Mouse (Mus musculus): ENCODE results near the gene Gpbar1. TPM values are rescaled to one million over a fixed set of nuclear protein-coding genes. Genes with fewer than 3 reads are reported as not detected.

Gpbar1 gene
- polyA plus RNA-seq, 1 experiment from 2014 or later = 0.14 TPM

DNA sequence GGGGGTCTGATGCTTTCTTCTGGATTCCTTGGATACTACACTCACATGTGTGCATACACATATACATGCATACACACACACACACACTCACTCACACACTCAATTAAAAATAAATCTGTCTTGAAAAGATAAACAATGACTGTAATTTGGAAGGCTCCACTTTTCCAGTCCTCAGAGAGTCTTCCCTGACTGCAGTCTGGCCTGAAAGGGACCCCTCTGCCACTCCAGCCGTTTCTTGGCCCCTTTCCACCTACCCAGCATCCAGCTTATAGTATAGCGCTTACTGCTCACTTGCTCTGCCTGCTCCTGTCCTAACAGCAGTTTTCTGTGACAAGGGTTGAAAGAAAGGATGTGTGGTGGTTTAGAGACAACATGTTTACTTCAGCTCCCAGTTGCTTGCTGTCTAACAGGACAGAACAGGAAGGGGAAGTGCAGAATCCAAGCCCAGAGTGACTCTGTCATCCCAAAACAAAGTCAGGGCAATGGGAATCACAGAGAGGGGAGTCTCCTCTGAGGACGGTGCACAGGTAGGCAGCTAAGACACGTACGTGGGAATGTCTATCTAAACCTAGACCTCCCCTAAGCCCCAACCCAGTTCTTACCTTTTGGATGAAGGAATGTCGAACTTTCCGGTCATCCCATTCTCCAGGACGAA lies 15.1 kb downstream of the Gpbar1 start:
- Histone ChIP-seq H3K36me3 (replicated peaks) (peaks cover 65% of the 10 kb centered on the region), H3K4me1 (peaks cover 23% of the 10 kb centered on the region), H3K4me3 (no peak overlapping the region), H3K9me3 (no peaks in the 10 kb centered on the region), H3K27ac (no peak overlapping the region), H3K27me3 (ENCODE audit: poor library complexity, severe bottlenecking) (no peaks in the 10 kb centered on the region)
- 91% methylated on average over 8 of the region's 8 CpGs for WGBS
- DNase-seq (ENCODE audit: extremely low spot score, low spot score) = no peak

DNA sequence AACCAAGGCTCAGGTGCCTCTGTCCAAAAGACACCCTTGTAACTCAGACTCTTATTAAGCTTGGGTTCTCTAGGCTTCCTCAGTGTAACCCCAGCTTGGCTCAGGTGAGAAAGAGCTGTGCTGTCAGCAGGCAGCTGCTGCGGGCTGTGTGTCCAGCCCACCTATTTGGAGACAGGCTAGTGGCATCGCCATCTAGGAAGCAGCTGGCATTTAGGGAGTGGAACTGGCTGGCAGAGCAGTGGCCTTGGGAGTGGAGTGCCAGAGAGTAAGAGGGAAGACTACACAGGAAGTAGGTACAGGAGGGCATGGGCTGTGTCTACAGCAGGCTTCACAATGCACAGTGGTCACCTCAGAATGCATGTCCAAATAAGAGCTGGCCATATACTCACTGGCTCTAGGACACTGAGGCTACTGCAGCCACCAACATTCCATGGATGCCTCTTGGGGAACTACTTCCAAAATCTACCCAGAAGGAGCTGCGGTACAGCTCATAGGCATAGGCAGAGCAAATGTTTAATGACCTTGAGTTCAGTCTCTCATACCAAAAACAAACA lies 15.8 kb downstream of the Gpbar1 start:
- H3K36me3 ChIP-seq (replicated peaks) = peaks cover 58% of the 10 kb centered on the region
- WGBS = 92% methylated on average over 3 of the region's 3 CpGs
- H3K9me3 ChIP-seq = no peaks in the 10 kb centered on the region
- no peaks in the 10 kb centered on the region for H3K27me3 ChIP-seq (ENCODE audit: poor library complexity, severe bottlenecking)
- peaks cover 23% of the 10 kb centered on the region for H3K4me1 ChIP-seq
- DNase-seq (ENCODE audit: extremely low spot score, low spot score) = no peak
- H3K27ac ChIP-seq = no peak overlapping the region
- H3K4me3 ChIP-seq = no peak overlapping the region

DNA sequence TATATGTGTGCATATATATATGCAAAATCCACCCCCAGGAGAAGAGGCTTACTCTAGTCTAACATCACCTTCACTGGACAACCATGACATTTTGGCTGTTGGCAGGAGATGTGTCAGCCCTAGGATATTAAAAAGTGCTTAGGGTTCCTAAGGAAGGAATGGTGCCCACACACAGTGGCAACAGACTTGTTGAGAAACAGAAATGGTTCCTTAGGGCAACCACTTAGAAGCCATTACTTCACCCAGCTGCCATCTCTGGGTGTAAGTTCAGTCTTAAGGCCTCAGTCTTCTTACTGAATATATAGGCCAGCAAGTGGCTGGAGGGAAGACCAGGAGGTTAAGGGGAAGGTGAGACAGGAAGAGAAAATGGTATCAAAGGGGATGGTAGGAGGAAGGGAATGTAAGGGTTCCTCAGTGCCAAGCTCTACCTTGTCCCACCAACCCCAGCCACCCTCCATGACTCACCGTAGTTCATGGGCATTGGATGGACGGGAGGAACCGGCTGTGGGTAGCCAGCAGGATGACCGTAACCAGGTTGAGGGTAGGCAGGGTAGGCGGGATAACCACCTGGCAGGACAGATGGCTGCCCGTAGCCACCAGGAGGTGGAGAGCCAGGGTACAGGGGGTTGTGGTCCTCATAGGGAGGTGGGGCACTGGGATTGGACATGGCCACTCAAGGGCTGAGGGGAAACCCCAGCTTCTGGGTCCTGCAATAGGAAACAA lies 16.5 kb downstream of the Gpbar1 start:
- H3K4me3 ChIP-seq = peak overlapping the region; percentile 19; the same call in 1 of the 2 replicates
- peaks cover 23% of the 10 kb centered on the region for H3K4me1 ChIP-seq
- WGBS = 89% methylated on average over 6 of the region's 6 CpGs
- no peak for DNase-seq (ENCODE audit: extremely low spot score, low spot score)
- no peaks in the 10 kb centered on the region for H3K9me3 ChIP-seq
- H3K36me3 ChIP-seq (replicated peaks) = peaks cover 50% of the 10 kb centered on the region
- H3K27ac ChIP-seq = peak overlapping the region; percentile 74
- H3K27me3 ChIP-seq (ENCODE audit: poor library complexity, severe bottlenecking) = no peaks in the 10 kb centered on the region

DNA sequence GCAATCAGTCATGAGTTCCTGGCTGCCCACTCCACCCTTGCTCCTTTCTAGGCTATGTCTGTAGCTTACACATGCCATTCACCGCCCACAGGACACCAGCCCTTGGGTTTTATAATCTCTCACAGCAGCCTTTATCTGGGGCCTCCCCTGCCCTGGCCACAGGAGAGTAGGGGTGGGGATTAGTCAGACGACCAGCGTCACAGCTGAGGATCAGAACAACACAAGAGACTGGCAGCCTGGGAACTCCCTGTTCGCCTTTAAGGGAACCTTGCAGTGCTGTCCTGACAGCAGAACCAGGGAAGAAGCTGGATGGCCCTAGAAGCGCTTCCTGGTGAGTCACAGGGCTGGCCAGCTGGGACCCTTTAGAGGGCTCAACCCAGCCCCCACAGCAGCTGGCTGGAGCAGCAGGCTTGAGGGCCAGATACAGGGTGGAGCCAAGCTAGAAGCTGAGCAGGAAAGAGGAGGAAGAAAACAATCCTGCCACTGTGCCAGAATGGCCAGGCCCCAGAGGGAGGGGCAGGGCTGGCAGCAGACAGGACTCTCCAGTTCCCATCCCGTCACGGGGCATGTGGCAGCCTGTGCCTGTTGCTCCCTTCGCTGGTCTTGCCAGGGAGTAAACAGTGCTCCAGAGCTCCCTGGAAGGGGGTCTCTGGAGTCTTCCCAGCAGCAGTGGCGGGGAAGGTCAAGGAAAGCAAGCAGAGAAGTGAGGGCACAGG lies 17.3 kb downstream of the Gpbar1 start:
- H3K9me3 ChIP-seq = no peaks in the 10 kb centered on the region
- DNase-seq (ENCODE audit: extremely low spot score, low spot score) = peak; percentile 33
- no peaks in the 10 kb centered on the region for H3K27me3 ChIP-seq (ENCODE audit: poor library complexity, severe bottlenecking)
- H3K4me1 ChIP-seq = peaks cover 23% of the 10 kb centered on the region
- H3K4me3 ChIP-seq = peak overlapping the region; percentile 19; the same call in 1 of the 2 replicates
- H3K27ac ChIP-seq = peak overlapping the region; percentile 74
- 26% methylated on average over 9 of the region's 9 CpGs for WGBS
- H3K36me3 ChIP-seq (replicated peaks) = peaks cover 43% of the 10 kb centered on the region

DNA sequence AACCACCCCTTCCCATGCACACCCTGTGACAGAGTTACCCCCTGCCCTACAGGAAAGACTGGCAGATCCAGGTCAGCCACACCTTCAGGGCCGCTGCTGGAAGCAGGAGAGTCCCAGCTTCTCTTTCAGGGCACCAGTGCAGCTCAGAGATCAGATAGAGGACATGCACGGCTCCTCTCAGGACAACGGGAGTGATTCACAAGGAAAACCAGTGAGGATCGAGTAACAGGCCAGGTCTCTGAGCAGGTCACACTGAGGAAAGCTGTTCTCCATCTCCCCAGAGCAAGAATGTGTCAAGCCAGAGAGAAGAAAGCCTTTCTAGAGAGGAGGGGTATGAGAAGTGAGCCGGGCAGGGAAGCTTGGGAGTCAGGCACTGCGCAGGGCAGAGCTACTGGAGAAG lies 18.1 kb downstream of the Gpbar1 start:
- peaks cover 35% of the 10 kb centered on the region for H3K36me3 ChIP-seq (replicated peaks)
- no peaks in the 10 kb centered on the region for H3K9me3 ChIP-seq
- no peaks in the 10 kb centered on the region for H3K27me3 ChIP-seq (ENCODE audit: poor library complexity, severe bottlenecking)
- peaks cover 23% of the 10 kb centered on the region for H3K4me1 ChIP-seq
- H3K27ac ChIP-seq = peak overlapping the region; percentile 74
- DNase-seq (ENCODE audit: extremely low spot score, low spot score) = no peak
- WGBS = 67% methylated on average over 6 of the region's 6 CpGs
- H3K4me3 ChIP-seq = no peak overlapping the region

DNA sequence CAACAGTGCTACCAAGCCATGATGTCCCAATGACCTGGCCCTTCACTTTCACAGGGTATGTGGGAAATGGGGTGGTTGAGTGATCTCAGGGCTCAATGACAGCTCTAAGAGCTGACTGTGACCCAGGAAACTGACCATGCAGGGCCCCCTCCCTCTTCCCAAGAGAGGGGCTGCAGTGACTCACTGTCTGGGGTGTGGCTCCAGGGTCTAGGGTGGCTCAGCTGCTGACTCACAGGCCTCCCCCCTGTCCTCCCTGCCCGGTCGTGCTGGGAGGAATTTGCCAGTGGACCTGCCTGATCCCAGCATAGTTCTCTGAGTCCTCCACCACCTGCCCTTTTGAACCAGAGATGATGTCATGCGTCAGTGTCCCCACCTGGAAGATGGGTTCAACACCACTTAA lies 18.9 kb downstream of the Gpbar1 start:
- Histone ChIP-seq H3K9me3 (no peaks in the 10 kb centered on the region), H3K27ac (peak overlapping the region; percentile 17; the same call in 1 of the 2 replicates), H3K4me1 (peaks cover 23% of the 10 kb centered on the region), H3K27me3 (ENCODE audit: poor library complexity, severe bottlenecking) (0 out of 2 replicates have a peak, but pooled peaks cover 3% of the 10 kb centered on the region), H3K4me3 (no peak overlapping the region), H3K36me3 (replicated peaks) (peaks cover 27% of the 10 kb centered on the region)
- 83% methylated on average over 3 of the region's 3 CpGs for WGBS
- no peak for DNase-seq (ENCODE audit: extremely low spot score, low spot score)

DNA sequence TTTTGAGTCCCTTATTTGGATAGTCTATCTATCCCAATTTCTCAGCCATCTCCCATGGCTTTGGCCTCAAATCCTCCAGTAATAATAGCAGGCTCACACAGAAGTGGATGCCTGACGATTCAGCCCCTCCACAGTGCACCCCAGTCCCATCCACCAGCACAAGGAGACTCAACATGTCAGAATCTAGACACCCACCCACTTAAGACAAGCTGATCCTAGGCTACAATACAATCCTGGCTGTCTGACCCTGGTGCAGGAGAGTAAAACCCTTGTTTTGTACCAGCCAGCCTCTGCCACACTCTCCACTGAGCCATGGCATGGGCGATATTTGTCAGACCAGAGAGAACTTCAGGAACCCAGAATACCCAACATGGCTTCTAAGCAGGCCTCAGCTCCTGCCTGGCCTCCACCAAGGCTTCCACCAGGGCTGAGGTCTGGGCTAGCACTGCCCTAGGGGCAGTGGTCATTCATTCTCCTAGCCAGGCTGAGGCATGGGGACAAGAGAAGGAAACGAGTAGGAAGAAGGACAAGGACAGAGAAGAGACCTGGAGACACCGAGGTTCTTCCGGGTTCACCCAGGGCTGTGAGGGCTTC lies 19.9 kb downstream of the Gpbar1 start:
- peaks cover 25% of the 10 kb centered on the region for H3K4me1 ChIP-seq
- DNase-seq (ENCODE audit: extremely low spot score, low spot score) = no peak
- peaks cover 18% of the 10 kb centered on the region for H3K36me3 ChIP-seq (replicated peaks)
- 86% methylated on average over 5 of the region's 5 CpGs for WGBS
- H3K4me3 ChIP-seq = no peak overlapping the region
- H3K9me3 ChIP-seq = no peaks in the 10 kb centered on the region
- H3K27ac ChIP-seq = no peak overlapping the region
- peaks cover 11% of the 10 kb centered on the region for H3K27me3 ChIP-seq (ENCODE audit: poor library complexity, severe bottlenecking)

DNA sequence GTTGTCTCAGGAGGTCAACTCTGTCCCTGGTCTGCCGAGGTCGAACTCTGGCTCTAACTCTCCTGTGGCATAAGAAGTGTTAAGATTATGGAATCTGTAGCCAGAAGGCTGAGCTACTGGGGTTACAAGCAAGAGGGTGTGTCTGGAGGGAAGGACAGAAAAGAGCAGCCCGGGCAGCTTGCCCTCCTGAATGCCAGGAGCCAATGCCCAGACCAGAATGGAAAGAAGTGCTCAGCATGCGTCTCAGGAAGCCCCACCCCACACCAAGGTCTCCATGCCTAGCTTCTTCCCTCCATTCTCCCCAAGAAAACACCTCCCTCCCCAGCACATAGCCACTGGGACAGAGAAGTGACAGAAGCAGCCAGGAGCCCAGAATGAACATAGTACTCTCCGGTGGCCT lies 20.6 kb downstream of the Gpbar1 start:
- no peak for DNase-seq (ENCODE audit: extremely low spot score, low spot score)
- H3K9me3 ChIP-seq = no peaks in the 10 kb centered on the region
- WGBS = 84% methylated on average over 5 of the region's 5 CpGs
- H3K4me3 ChIP-seq = no peak overlapping the region
- H3K36me3 ChIP-seq (replicated peaks) = peaks cover 12% of the 10 kb centered on the region
- peaks cover 33% of the 10 kb centered on the region for H3K4me1 ChIP-seq
- H3K27me3 ChIP-seq (ENCODE audit: poor library complexity, severe bottlenecking) = peaks cover 15% of the 10 kb centered on the region
- H3K27ac ChIP-seq = no peak overlapping the region

DNA sequence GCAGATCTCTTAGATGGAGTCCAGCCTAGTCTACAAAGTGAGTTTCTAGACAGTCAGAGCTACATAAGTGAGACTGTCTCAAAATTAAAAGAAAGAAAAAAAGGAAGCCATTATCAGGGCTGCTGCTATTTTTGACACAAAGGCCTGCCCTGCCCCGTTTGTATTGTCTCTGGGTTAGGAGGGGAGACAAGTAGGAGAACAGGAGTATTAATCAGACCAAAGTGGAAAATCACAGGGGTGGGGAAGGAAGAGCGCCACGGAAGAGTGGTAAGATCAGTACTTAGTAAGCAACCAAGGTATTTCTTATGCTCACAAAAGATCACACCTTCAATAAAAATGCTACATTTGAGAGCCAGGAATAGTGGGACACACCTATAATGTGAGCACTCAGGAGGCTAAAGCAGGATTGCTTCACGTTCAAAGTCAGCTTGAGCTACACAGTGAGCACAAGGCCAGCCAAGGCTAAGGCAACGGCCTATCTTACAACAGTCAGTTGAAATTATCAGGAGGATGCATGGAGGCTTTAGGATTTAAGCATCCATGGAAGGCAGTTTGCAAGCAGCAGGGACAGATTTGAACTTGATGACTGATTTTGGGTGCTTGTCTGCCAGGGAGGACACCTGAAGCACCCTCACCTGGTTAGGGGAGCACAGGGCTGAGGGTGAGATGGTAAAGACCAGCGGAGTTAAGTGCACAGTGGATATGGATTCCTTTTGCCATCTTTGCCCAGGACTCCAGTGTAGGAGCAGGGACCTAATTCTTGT lies 22.2 kb downstream of the Gpbar1 start:
- Histone ChIP-seq H3K4me1 (peaks cover 30% of the 10 kb centered on the region), H3K4me3 (no peak overlapping the region), H3K27ac (no peak overlapping the region), H3K36me3 (replicated peaks) (peaks cover 9% of the 10 kb centered on the region), H3K9me3 (no peaks in the 10 kb centered on the region), H3K27me3 (ENCODE audit: poor library complexity, severe bottlenecking) (peaks cover 30% of the 10 kb centered on the region)
- no peak for DNase-seq (ENCODE audit: extremely low spot score, low spot score)
- 88% methylated on average over 6 of the region's 6 CpGs for WGBS

DNA sequence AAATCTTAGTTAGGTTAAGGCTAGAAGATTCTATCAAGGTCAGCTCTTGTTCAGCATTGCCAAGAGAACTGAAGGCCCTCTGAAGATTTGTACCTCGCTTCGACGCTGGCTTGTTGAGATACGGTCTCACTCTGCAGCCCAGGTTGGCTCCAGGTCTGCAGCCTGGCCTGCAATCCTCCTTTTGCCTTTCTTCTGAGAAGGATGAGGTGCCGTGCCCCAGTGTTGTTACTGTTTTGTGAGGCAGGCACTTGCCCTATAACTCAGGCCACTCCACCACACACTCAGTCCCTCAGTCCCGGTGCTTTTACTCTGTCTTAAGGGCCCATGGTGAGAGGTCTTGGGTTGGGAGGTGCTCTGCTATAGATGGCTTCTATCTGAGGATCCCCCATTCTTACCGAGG lies 23.9 kb downstream of the Gpbar1 start:
- H3K4me1 ChIP-seq = peaks cover 15% of the 10 kb centered on the region
- H3K36me3 ChIP-seq (replicated peaks) = peaks cover 4% of the 10 kb centered on the region
- no peak for DNase-seq (ENCODE audit: extremely low spot score, low spot score)
- H3K27me3 ChIP-seq (ENCODE audit: poor library complexity, severe bottlenecking) = peaks cover 31% of the 10 kb centered on the region
- no peak overlapping the region for H3K4me3 ChIP-seq
- WGBS = 91% methylated on average over 7 of the region's 7 CpGs
- no peaks in the 10 kb centered on the region for H3K9me3 ChIP-seq
- H3K27ac ChIP-seq = no peak overlapping the region

DNA sequence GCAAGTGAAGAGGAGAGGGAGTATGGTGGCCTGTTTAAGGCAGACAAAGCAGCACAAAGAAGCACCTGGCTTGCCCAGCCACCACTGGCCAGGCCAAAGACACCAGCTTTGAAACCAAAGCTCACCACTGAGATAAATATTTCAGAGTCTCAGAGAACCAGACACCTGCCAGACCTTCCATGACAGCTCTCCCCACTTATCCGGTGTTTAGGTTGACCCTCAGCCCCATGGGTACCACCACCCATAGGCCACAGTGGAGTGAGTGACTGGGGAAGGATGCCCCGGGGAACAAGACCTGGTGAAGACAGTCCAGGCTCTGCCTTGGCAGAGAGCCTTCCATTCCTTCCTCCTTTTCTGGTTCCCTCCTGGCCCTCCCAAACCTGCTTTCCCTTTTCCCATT lies 24.5 kb downstream of the Gpbar1 start:
- H3K4me3 ChIP-seq = no peak overlapping the region
- DNase-seq (ENCODE audit: extremely low spot score, low spot score) = no peak
- WGBS = 93% methylated on average over 2 of the region's 2 CpGs
- peaks cover 15% of the 10 kb centered on the region for H3K4me1 ChIP-seq
- H3K9me3 ChIP-seq = no peaks in the 10 kb centered on the region
- H3K36me3 ChIP-seq (replicated peaks) = no peaks in the 10 kb centered on the region
- H3K27ac ChIP-seq = no peak overlapping the region
- peaks cover 31% of the 10 kb centered on the region for H3K27me3 ChIP-seq (ENCODE audit: poor library complexity, severe bottlenecking)

All from forebrain, embryonic 10.5 days (tissue).